Mouse (Mus musculus) gastrocnemius, adult 2 months (tissue): ENCODE measurements around the gene Slc10a7. TPM values are rescaled to one million over a fixed set of nuclear protein-coding genes. Genes with fewer than 3 reads are reported as not detected.

Experiments used
- DNase-seq: peaks from one replicate; pipeline ENCODE4 v3.0.0; 2022
- H3K27ac ChIP-seq: fragments of 200-600 bp; 2 replicates; pipeline ENCODE4 v1.8.1; 2022; ENCODE audit warnings: mild to moderate bottlenecking
- H3K4me3 ChIP-seq: fragments of 200-600 bp; 2 replicates; pipeline ENCODE4 v1.8.1; 2022; ENCODE audit warnings: mild to moderate bottlenecking, moderate library complexity
- CTCF ChIP-seq: fragments of 200-600 bp; IDR thresholded peaks from 2 replicates; pipeline ENCODE4 v1.8.1; 2022; ENCODE audit warnings: antibody characterized with exemption, mild to moderate bottlenecking, moderate library complexity
- intact Hi-C: fragments of 180-260 bp; cut with DNase I; formaldehyde crosslinking; loops from one replicate; pipeline ENCODE4 v1.15.1; 2025
- total RNA-seq, 2 experiments: library from RNA; stranded (reverse); gene quantifications; 2 replicates each; pipeline ENCODE4 v1.2.3; 2021

Slc10a7 gene
- total RNA-seq, 2 experiments from 2014 or later, result 6.7 to 6.9 TPM

DNA sequence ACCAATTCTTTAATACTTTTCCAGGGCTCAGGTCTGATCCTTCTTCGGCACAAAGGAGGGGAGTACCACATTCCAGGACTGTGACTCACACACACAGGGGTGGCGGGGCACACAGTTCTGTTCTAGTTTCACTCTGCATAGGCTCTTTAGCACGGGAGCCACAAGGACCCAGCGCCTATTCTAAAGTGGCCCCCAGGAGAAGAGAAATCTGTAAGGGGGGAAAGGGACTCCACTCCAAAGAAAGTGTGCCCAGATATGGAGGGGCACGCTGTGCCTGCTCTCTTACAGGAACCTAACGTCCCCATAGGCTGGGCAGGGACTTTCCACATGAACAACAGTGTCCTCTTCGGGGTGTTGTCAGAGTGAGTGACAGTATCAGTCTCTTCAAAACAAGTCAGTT lies 262.1 kb downstream of the Slc10a7 start:
- Histone ChIP-seq H3K4me3 (no peak overlapping the region), H3K27ac (no peak overlapping the region)
- intact Hi-C loops, result no loop called here

GRCm38 (mm10) chr8:78776816-78777215 lies 267.7 kb downstream of the Slc10a7 start:
- TF ChIP-seq CTCF, result no peak
- no peak overlapping the region for H3K27ac ChIP-seq
- intact Hi-C loops, result no loop called here
- DNase-seq, result no peak
- no peak overlapping the region for H3K4me3 ChIP-seq

More for the DNA sequence above, 262.1 kb downstream of the Slc10a7 start:
- no peak for DNase-seq
- TF ChIP-seq CTCF, result no peak

Other genes with a start within 250 kb of the Slc10a7 start
- gene Pou4f2, start 72.7 kb upstream of the Slc10a7 start, total RNA-seq, result not detected
- gene Rbmxl1, start 448 bp upstream of the Slc10a7 start, total RNA-seq, result 10 to 100 TPM; 12.3 to 13.1 TPM